Mouse (Mus musculus) liver, embryonic 16.5 days (tissue): ENCODE measurements around the gene Armc5. TPM values are rescaled to one million over a fixed set of nuclear protein-coding genes. Genes with fewer than 3 reads are reported as not detected.

ENCODE experiments used
- ATAC-seq: fragments of 200-750 bp; cut with Nextera tagmentation; 2 replicates; pipeline ENCODE4 v1.8.0; 2017; ENCODE audit warnings: low read depth, mild to moderate bottlenecking, moderate number of reproducible peaks, moderate library complexity
- H3K27ac ChIP-seq: fragments of 300-500 bp; sonication (generic); 2 replicates; pipeline ENCODE4 v1.5.1; 2014; ENCODE audit warnings: mild to moderate bottlenecking, low read length
- H3K27me3 ChIP-seq: fragments of 300-500 bp; sonication (generic); 2 replicates; pipeline ENCODE4 v1.6.1; 2014; ENCODE audit warnings: low read depth, low read length, mixed read lengths; ENCODE audit not compliant: control insufficient read depth, insufficient read depth
- H3K36me3 ChIP-seq: fragments of 300-500 bp; sonication (generic); 2 replicates; pipeline ENCODE4 v1.6.1; 2014; ENCODE audit warnings: mild to moderate bottlenecking; ENCODE audit not compliant: control insufficient read depth, insufficient read depth
- H3K4me1 ChIP-seq: fragments of 300-500 bp; sonication (generic); 2 replicates; pipeline ENCODE4 v1.6.1; 2014; ENCODE audit warnings: low read depth, low read length, mixed read lengths; ENCODE audit not compliant: control insufficient read depth
- H3K4me2 ChIP-seq: fragments of 300-500 bp; sonication (generic); 2 replicates; pipeline ENCODE4 v1.6.1; 2014; ENCODE audit warnings: low read depth, low read length, mixed read lengths
- H3K4me3 ChIP-seq: fragments of 300-500 bp; sonication (generic); 2 replicates; pipeline ENCODE4 v1.5.1; 2014; ENCODE audit warnings: low read depth, mild to moderate bottlenecking, low read length
- H3K9ac ChIP-seq: fragments of 300-500 bp; sonication (generic); 2 replicates; pipeline ENCODE4 v1.6.1; 2014; ENCODE audit warnings: low read depth, low read length
- H3K9me3 ChIP-seq: fragments of 300-500 bp; sonication (generic); replicated peaks from 2 replicates; pipeline ENCODE4 v1.6.1; 2016; ENCODE audit warnings: low read length; ENCODE audit not compliant: control insufficient read depth
- WGBS: fragments of 180-500 bp; shearing (Covaris S2); extraction: QIAGEN DNeasy Blood & Tissue Kit; methylation state at CpG from one replicate; pipeline ENCODE4 v1.1.7; 2014; ENCODE audit not compliant: insufficient replicate concordance; 5-methylcytosine and 5-hydroxymethylcytosine counted together
- polyA plus RNA-seq: library from polyadenylated mRNA; unstranded; fragments of >200 nt; fragmentation: Nextera tagmentation; extraction: Ambion mirVana; gene quantifications from 2 replicates; pipeline ENCODE4 v1.2.1, GENCODE M21; 2015

The Armc5 gene
- polyA plus RNA-seq, 1 experiment from 2014 or later, result 6.5 TPM

DNA sequence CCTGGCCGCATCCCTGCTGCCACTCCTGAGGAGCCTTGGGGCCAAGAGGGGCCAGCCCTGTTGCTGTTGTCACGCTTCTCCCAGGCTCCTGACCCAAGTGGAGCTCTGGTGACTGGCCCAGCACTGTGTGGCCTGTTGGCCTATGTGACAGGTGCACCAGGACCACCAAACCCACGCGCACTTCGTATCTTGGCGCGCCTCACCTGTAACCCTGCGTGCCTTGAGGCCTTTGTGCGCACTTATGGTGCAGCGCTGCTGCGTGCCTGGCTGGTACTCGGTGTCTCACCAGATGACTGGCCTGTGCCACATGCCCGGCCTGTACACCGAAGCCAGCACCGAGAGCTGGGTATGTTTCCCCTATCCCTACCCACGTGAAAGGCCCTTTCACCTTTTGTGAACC is 5.2 kb downstream of the Armc5 start:
- peaks cover 21% of the 10 kb centered on the region for H3K36me3 ChIP-seq
- peaks cover 4% of the 10 kb centered on the region; the same call in 1 of the 2 replicates for H3K27me3 ChIP-seq
- WGBS, result 92% methylated on average over 16 of the region's 16 CpGs
- no peaks in the 10 kb centered on the region for H3K9me3 ChIP-seq
- ATAC-seq, result no peak
- H3K27ac ChIP-seq, result no peak overlapping the region
- H3K4me3 ChIP-seq, result no peak overlapping the region
- H3K4me1 ChIP-seq, result peaks cover 23% of the 10 kb centered on the region
- H3K4me2 ChIP-seq, result no peak overlapping the region
- H3K9ac ChIP-seq, result no peak overlapping the region

DNA sequence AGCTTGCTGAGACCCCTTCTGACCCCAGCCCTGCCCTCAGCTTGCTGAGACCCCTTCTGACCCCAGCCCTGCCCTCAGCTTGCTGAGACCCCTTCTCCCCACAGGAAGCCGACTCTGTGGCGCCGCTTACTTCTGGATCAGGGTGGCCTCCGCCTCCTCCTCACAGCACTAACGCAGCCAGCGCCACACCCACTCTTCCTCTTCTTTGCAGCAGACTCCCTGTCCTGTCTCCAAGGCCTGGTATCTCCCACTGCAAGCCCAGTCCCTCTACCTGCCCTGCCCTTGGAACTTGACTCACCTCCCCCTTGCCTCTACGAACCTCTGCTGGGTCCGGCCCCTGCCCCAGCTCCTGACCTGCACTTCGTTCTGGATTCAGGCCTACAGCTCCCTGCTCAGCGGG is 6.8 kb downstream of the Armc5 start:
- WGBS, result 86% methylated on average over 10 of the region's 10 CpGs
- Histone ChIP-seq H3K9ac (no peak overlapping the region), H3K4me3 (no peak overlapping the region)

DNA sequence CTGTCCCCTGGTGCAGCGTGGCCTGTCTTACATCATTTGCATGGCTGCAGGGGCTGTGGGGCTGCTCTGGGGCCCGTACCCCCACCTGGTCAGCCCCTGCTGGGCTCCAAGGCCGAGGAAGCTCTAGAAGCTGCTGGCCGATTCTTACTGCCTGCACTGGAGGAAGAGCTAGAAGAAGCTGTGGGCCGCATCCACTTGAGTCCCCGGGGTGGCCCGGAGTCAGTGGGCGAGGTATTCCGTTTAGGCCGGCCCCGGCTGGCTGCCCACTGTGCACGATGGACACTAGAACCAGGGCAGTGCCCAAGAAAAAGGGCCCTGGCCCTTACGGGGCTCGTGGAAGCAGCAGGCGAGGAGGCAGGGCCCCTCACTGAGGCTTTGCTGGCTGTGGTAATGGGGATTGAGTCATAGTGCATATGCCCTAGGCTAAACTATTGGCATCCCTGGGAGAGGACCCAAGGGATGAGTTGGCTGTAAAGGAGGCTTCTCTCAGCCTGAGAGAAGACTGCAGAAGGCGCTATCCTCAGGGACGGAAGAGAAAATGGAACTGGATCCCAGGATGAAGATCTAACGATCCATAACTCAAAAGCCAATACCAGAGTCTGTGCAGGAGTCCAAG is 7.4 kb downstream of the Armc5 start:
- 86% methylated on average over 18 of the region's 18 CpGs for WGBS
- Histone ChIP-seq H3K4me3 (no peak overlapping the region), H3K4me1 (peaks cover 17% of the 10 kb centered on the region), H3K4me2 (no peak overlapping the region), H3K36me3 (peaks cover 21% of the 10 kb centered on the region), H3K9ac (no peak overlapping the region), H3K27ac (no peak overlapping the region), H3K9me3 (no peaks in the 10 kb centered on the region), H3K27me3 (peaks cover 4% of the 10 kb centered on the region; the same call in 1 of the 2 replicates)
- no peak for ATAC-seq

More for the DNA sequence above, 6.8 kb downstream of the Armc5 start:
- peaks cover 22% of the 10 kb centered on the region for H3K4me1 ChIP-seq
- peaks cover 4% of the 10 kb centered on the region; the same call in 1 of the 2 replicates for H3K27me3 ChIP-seq
- H3K4me2 ChIP-seq, result no peak overlapping the region
- peaks cover 21% of the 10 kb centered on the region for H3K36me3 ChIP-seq
- ATAC-seq, result no peak
- no peaks in the 10 kb centered on the region for H3K9me3 ChIP-seq
- H3K27ac ChIP-seq, result no peak overlapping the region

DNA sequence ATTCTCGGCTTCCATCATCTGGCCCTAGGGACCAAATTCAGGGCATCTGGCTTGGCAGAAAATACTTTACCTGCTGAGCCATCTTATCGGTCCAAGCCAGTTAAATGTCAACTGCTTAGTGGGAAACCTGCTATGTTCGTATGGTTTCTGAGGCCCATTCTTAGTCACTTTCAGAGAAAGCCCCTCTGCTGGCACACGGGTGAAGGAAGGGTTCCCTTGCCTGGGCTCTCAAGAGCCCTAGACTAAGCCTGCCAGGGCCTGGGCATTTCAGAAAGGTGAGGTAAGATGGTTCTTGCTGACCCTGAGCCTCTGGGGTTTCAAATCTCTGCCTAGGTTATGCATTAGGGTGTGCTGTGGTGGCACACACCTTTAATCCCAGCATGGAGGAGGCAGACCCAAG is 8.4 kb downstream of the Armc5 start:
- no peak overlapping the region for H3K27ac ChIP-seq
- H3K4me3 ChIP-seq, result no peak overlapping the region
- no peak overlapping the region for H3K4me2 ChIP-seq
- H3K9me3 ChIP-seq, result no peaks in the 10 kb centered on the region
- H3K4me1 ChIP-seq, result peaks cover 23% of the 10 kb centered on the region
- no peak for ATAC-seq
- H3K36me3 ChIP-seq, result peaks cover 15% of the 10 kb centered on the region
- WGBS, result 71% methylated on average over 4 of the region's 4 CpGs
- peaks cover 4% of the 10 kb centered on the region; the same call in 1 of the 2 replicates for H3K27me3 ChIP-seq
- no peak overlapping the region for H3K9ac ChIP-seq

DNA sequence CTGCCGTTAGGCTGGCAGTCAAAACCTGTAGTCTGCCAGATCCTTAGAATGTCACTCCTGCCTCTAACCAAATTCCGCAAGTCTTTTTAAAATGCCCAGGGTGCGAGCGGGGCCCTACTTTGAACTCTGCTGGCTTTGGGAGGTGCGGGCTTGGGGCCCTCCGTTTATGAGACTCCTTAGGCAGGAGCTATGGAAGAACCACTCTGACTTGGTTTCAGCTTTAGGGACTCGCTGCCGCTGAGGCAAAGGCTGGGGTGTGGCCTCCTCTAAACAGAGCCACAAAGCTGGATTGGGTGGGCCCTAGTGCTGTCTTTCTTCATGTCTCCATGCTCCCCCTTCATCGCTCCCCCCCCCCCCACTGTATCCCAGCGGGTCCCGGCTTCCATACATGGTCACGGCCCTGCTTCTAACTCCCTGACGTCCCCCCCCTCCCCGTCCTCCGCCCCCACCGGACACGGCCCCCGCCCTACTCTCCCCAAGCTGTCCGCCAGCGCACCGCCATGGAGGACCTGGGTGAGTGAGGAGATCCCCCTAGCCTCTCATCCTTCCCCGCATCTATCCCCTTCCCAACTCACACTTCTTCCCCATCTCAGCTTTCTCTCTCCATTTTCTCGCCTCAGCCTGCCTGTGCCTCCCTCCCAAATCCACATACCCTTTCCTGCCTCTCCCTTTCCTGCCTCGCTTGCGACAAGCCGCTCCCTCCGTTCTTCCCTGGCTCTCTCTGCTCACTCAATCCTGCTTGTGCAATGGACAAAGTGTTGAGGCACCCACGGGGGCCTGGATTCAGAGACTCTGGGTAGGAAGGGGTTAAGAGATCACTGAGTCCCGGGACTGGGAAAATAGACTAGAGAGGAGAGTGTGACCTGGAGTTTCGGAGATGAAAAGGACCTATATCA is 9.6 kb downstream of the Armc5 start, which contains the start of gene Tgfb1i1:
Tgfb1i1 (plus strand) TSS at position 317 of the 896 bp plus-strand sequence.
- peaks cover 21% of the 10 kb centered on the region for H3K4me1 ChIP-seq
- 10% methylated on average over 26 of the region's 30 CpGs for WGBS
- peaks cover 12% of the 10 kb centered on the region for H3K36me3 ChIP-seq
- peak within 1 kb of the TSS; percentile 70 for H3K9ac ChIP-seq
- H3K9me3 ChIP-seq, result no peaks in the 10 kb centered on the region
- peak; percentile 53 for ATAC-seq
- peaks cover 6% of the 10 kb centered on the region for H3K27me3 ChIP-seq
- H3K4me2 ChIP-seq, result peak within 1 kb of the TSS; percentile 82
- peak within 1 kb of the TSS; percentile 66 for H3K27ac ChIP-seq
- H3K4me3 ChIP-seq, result peak within 1 kb of the TSS; percentile 62

DNA sequence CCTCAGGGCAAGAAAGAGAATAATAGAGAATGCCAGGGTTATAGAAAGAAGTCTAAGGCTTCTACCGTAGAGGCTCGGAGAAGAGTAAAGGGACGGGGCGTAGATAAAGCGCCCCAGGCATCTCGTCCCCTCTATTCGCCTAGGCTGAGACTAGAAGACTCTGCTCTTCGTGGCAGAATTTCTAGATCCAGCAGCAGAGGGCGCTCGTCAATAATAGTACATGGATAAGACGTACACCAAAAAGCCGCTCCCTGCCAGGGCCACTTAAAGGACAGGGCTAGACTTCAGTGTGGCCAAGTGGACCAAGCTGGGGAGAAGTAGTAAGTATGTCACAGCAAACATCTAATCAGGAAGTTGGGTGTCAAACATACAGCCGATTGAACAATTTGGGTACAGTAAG is 10.3 kb downstream of the Armc5 start:
- Histone ChIP-seq H3K4me3 (peak overlapping the region; percentile 62), H3K4me2 (peak overlapping the region; percentile 82), H3K27ac (peak overlapping the region; percentile 66), H3K9me3 (no peaks in the 10 kb centered on the region), H3K27me3 (peaks cover 13% of the 10 kb centered on the region), H3K9ac (peak overlapping the region; percentile 70), H3K36me3 (peaks cover 8% of the 10 kb centered on the region), H3K4me1 (peaks cover 21% of the 10 kb centered on the region)
- WGBS, result 2% methylated on average over 13 of the region's 13 CpGs
- ATAC-seq, result peak; percentile 84

DNA sequence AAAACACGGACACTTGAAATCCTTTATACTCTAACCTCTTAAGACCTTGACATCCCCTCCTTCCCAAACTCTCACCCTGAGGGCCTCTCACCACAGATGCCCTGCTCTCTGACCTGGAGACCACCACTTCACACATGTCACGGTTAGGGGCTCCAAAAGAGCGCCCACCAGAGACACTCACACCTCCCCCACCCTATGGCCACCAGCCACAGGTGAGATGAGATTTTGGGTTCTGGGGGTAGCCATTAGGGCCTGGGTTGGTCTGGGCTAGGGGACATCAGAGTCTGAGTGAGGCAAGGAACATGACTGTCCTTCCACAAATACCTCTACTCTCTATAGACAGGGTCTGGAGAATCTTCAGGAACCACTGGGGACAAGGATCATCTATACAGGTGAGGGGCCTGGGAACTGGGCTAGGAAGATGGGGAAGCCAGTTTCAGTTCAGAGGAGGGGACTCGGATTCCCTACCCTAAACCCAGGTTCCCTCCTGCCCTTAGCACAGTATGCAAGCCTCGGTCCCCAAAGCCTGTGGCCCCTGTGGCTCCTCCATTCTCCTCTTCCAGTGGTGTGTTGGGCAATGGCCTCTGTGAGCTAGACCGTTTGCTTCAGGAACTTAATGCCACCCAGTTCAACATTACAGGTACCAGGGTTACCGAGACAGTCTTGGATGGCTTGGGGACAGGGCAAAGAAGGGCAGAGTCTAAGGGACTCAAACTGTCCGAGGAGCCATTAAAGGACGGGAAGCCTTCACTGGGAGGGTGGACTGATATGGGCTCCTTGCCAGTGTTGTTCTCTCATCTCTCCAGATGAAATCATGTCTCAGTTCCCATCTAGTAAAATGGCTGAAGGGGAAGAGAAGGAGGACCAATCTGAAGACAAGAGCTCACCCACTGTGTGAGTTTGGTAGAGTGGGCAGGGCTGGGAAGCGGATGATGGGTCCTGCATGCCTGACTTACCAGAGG is 11.2 kb downstream of the Armc5 start:
- Histone ChIP-seq H3K4me2 (no peak overlapping the region), H3K27me3 (peaks cover 21% of the 10 kb centered on the region), H3K9me3 (no peaks in the 10 kb centered on the region), H3K27ac (no peak overlapping the region), H3K4me3 (no peak overlapping the region), H3K36me3 (peaks cover 7% of the 10 kb centered on the region), H3K9ac (no peak overlapping the region; the same call in 1 of the 2 replicates), H3K4me1 (peaks cover 21% of the 10 kb centered on the region)
- WGBS, result 76% methylated on average over 10 of the region's 10 CpGs
- ATAC-seq, result no peak

DNA sequence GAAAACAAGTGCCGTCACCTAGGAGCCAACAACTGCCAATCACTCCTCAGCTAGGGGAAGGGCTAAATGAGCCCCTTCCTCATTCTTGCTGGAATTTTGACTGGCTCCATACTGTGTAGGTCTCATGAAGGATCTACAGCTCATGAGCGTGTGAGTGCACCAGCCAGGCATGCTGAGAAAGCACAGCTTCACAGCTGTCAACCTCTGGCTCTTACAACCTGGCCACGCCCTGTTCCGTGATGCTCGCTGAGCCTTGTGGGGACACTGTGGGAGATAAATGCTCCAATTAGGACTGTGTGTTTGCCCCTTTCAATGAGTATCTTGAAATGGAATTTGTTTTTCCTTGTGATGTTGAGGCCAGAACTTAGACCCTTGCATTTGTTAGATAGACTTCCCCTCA is 12.9 kb downstream of the Armc5 start:
- Histone ChIP-seq H3K9ac (no peak overlapping the region), H3K9me3 (no peaks in the 10 kb centered on the region), H3K36me3 (no peaks in the 10 kb centered on the region), H3K4me2 (no peak overlapping the region), H3K27me3 (peaks cover 21% of the 10 kb centered on the region), H3K4me3 (no peak overlapping the region), H3K27ac (no peak overlapping the region), H3K4me1 (peaks cover 21% of the 10 kb centered on the region)
- 65% methylated on average over 5 of the region's 5 CpGs for WGBS
- ATAC-seq, result no peak
